Mouse (Mus musculus) right cerebral cortex, adult 18-20 months (tissue): ENCODE results near the gene Pyy.

Experiments
- DNase-seq: peaks from one replicate; pipeline ENCODE4 v3.0.0; 2022; ENCODE audit warnings: mixed read lengths

The Pyy gene

GRCm38 (mm10) chr11:102089088-102089808 lies 18.4 kb downstream of the Pyy start:
- peak; percentile 77 for DNase-seq

- peak; percentile 86 for DNase-seq
Observed at GRCm38 (mm10) chr11:102087931-102088898, 19.4 kb downstream of the Pyy start, which contains the start of gene Mpp2. Gene Mpp2, minus strand, starts transcription at chr11:102088515.

DNA sequence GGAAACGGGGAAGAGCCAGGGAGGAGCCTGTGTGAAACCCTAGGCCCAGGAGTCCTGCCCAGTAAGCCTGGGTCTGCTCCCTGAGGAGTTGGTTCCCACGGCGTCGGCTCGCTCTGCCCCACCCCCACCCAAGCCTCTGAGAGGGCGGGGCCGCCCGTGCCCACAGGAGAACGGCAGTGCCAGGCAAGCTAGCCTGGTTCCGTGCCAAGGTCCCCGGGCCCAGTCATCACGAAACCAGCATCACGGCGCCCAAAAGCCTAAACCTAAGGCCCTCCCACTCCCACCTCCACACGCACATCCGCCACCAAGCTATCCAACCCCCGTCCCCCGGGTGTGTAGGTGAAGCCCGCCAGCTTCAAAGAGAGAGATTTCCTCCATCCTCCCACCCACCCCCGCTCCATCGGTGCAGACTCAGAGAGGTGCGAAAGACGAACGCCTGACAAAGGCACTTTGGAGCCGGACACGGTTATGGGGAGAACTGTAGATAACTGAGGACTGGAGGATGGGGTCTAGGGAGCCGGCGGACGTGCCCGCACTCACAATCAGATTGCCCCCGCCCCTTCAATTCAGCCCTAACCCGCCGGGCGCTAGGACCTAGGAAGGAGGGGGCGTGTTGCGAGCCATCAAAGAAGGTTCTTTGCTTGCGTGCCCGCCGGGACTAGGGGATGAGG lies 20.4 kb downstream of the Pyy start:
- peak; percentile 87 for DNase-seq

DNA sequence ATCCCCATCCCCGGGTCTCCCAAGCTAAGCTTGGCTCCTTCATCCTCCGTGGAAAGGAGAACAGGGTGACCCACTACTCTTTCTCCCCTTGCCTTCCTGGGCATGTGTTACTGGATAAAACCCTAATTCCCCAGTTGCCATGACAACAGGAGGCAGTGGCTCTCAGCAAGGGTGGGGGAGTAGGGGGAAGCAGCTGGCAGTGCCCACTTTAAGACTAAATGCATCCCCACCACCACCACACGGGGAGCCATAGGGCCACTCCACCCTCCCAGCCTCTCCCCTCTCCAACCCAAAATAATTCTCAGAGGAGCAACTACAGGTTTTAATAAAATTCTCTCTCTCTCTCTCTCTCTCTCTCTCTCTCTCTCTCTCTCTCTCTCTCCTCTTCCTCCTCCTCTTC lies 21.3 kb downstream of the Pyy start:
- peak; percentile 84 for DNase-seq

DNA sequence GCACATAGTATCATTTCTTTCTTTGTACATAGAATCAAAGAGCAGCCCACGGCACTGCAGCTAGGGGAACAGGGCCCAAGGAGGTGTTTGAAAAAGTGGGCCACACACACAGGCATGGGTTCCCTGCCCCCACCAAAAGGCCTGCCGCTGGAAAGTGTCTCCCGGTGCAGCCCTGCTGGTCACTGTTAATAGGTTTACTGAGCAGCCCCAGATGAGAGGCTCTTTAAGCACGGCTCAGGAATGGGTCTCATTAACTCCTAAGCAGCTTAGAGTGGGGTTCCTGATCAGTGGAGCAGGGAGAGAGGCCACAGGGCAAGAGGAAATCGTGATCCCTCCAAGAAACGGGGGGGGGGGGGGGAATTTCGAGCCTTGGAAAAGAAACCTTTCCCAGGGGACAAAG lies 23.5 kb downstream of the Pyy start:
- no peak for DNase-seq

DNA sequence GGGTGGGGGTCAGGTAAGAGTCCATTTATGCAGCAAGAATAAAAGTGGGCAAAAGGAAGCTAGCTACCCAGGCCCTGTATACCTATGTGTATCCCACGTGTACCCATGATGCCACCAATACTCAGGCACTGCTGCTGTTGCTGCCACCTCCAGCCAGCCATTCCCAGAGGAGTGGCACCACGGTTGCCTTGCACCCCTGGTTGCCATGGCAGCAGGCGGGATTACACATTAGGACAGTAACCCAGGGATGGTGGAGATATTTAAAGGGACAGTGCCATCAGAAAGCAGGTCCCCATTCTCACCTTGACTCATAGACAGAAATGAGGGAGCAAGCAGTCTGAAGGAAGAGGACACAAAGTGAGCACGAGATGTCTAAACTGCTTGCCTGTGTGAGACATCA lies 24.4 kb downstream of the Pyy start:
- no peak for DNase-seq

DNA sequence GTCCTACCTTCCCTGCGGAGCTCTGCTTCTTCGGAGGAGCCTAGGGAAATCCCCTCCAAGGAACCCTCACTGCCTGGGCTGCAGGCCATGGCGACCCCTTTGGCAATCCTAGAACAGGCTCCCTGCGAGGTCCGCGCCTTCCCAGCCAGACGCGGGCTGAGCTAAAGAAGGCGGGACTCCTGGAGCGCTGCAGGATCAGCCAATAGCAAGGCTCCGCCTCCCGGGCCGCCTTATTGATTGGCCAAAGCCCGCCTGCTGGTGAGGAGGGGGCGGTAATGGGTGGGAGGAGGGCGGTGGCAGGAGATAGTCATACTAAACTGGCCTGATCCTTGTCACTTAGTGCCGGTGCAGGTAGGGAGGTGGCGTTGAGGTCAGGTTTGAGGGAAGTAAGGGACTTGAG lies 25.3 kb downstream of the Pyy start:
- peak; percentile 82 for DNase-seq

DNA sequence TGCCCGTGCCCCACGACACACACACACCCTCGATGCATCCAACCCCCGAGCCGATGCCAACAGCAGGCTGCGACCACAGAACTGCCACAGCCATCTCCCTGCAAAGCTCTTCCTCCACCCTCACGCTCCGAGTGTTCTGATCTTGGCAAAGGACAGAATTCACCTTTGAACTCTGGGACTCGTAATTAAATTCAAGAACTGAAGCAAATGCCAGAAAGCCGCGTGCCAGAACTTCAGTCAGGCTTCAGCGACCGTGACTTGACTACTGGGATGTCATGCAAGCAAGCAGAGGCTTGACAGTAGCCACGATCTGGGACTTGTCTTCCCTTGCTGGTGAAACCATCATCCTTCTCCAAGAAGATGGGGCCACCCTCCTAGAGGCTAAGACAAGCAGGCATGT lies 33.9 kb downstream of the Pyy start:
- no peak for DNase-seq

DNA sequence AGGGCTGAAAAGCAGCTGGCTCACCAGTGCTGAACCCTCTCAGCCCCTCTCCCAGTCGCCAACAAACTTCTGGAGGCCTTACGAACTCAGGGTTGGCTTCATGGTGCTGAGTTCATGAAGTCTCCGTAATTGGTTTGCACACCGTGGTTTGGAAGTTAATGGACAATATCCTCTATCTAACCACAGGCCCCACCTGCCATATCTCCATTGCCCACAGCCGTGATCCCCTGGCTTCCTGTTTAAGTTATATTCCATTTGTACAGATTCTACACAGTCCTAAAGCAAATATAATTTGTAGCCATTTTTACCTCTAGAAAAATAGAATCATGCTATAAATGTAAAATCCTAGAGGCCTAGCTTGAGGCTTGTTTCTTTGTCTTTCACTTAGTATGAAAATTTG lies 34.9 kb downstream of the Pyy start:
- no peak for DNase-seq

DNA sequence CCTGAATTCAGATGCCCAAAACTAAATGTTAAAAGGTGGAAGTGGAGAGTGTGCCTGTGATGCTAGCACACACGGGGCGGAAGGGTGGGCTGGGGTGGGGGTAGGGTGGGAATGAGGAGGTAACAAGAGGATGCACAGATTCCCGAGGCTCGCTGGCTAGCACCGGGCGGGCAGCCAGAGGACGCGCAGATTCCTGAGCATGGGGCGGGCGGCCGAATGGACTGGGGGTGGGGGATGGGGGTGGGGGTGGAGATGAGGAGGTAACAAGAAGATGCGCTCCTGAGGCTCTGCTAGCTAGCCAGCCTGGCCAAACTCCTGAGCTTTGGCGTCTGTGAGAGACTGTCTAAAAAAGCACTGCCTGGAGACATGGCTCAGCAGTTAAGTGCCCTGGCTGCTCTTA lies 37.2 kb downstream of the Pyy start:
- DNase-seq, result no peak

GRCm38 (mm10) chr11:102069633-102070032 lies 38.0 kb downstream of the Pyy start:
- DNase-seq, result no peak

DNA sequence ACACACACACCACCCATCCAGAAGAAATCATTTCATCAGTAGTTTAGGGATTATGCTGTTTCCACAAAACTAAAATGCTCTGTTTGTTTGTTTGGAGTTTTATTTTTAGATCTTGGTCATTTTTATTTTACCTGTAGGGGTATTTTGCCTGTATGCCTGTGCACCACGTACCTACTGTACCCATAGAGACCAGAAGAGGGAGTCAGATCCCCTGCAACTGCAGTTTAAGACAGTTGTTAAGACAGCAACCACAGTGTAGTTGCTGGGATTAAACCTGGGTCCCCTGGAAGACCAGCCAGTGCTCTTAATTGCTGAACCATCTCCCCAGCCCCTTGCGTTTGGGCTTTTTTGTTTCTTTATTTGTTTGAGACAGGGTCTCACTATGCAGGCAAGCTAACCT lies 38.7 kb downstream of the Pyy start:
- no peak for DNase-seq

GRCm38 (mm10) chr11:102063076-102063475 lies 44.6 kb downstream of the Pyy start:
- no peak for DNase-seq

GRCm38 (mm10) chr11:102061941-102062473 lies 45.6 kb downstream of the Pyy start:
- no peak for DNase-seq

GRCm38 (mm10) chr11:102061236-102061940 lies 46.2 kb downstream of the Pyy start:
- DNase-seq, result peak; percentile 79
